Mouse (Mus musculus) kidney, embryonic 16.5 days (tissue): ENCODE results near the gene Tnrc6c. TPM values are rescaled to one million over a fixed set of nuclear protein-coding genes. Genes with fewer than 3 reads are reported as not detected.

Experiments used
- ATAC-seq: fragments of 200-750 bp; cut with Nextera tagmentation; 2 replicates; pipeline ENCODE4 v1.8.0; 2017; ENCODE audit warnings: moderate TSS enrichment; ENCODE audit not compliant: low FRiP score, low TSS enrichment
- H3K27ac ChIP-seq: fragments of 300-500 bp; sonication (generic); 2 replicates; pipeline ENCODE4 v1.5.1; 2014; ENCODE audit warnings: low read length
- H3K27me3 ChIP-seq: fragments of 300-500 bp; sonication (generic); 2 replicates; pipeline ENCODE4 v1.6.1; 2014; ENCODE audit warnings: low read length, control low read depth, mixed read lengths; ENCODE audit not compliant: insufficient read depth
- H3K36me3 ChIP-seq: fragments of 300-500 bp; sonication (generic); 2 replicates; pipeline ENCODE4 v1.6.1; 2014; ENCODE audit warnings: low read length, control low read depth, mixed read lengths; ENCODE audit not compliant: insufficient read depth
- H3K4me1 ChIP-seq: fragments of 300-500 bp; sonication (generic); 2 replicates; pipeline ENCODE4 v1.6.1; 2014; ENCODE audit warnings: low read length, control low read depth, mixed read lengths; ENCODE audit not compliant: insufficient read depth
- H3K4me2 ChIP-seq: fragments of 300-500 bp; sonication (generic); replicated peaks from 2 replicates; pipeline ENCODE4 v1.6.1; 2014; ENCODE audit warnings: low read depth, low read length
- H3K4me3 ChIP-seq: fragments of 300-500 bp; sonication (generic); 2 replicates; pipeline ENCODE4 v1.5.1; 2014; ENCODE audit warnings: mild to moderate bottlenecking, low read length
- H3K9ac ChIP-seq: fragments of 300-500 bp; sonication (generic); replicated peaks from 2 replicates; pipeline ENCODE4 v1.6.1; 2014; ENCODE audit warnings: low read length
- H3K9me3 ChIP-seq: fragments of 300-500 bp; sonication (generic); 2 replicates; pipeline ENCODE4 v1.6.1; 2016; ENCODE audit warnings: low read length, control low read depth
- WGBS: fragments of 180-500 bp; shearing (Covaris S2); extraction: QIAGEN DNeasy Blood & Tissue Kit; methylation state at CpG from one replicate; pipeline ENCODE4 v1.1.7; 2014; 5-methylcytosine and 5-hydroxymethylcytosine counted together
- polyA plus RNA-seq: library from polyadenylated mRNA; unstranded; fragments of >200 nt; fragmentation: Nextera tagmentation; extraction: Ambion mirVana; gene quantifications from 2 replicates; pipeline ENCODE4 v1.2.1, GENCODE M21; 2015

Gene Tnrc6c
- polyA plus RNA-seq, 1 experiment from 2014 or later, result 9.1 TPM

DNA sequence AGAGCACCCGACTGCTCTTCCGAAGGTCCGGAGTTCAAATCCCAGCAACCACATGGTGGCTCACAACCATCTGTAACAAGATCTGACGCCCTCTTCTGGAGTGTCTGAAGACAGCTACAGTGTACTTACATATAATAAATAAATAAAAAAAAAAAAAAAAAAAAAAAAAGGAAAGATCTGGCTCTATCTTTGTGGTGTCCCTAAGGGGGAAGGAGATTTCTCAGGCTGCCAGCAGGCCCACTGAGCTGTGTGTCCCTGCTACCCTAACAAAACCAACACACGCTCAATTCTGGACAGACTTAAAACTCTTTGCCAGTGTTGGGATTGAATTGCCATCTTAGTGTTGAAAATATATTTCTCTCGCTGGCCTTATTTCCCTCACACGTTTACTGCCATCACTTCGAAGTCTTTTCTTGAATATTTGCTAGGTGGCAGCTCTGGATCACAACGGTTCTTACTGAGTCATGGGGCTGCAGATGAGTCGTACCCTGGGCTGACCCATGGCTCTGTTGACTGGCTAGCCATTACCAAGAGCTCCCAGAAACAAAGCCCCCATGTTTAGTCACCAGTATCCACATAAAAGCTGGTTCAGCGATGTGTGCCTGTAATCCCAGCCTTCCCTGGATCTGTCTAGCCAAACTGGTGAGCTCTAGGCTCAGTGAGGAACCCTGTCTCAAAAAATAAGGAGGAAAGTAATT, 23.1 kb upstream of the Tnrc6c start:
- no peak overlapping the region for H3K4me2 ChIP-seq
- no peaks in the 10 kb centered on the region for H3K9me3 ChIP-seq
- H3K27me3 ChIP-seq, result peaks cover 29% of the 10 kb centered on the region
- H3K27ac ChIP-seq, result no peak overlapping the region
- no peak for ATAC-seq
- H3K36me3 ChIP-seq, result no peaks in the 10 kb centered on the region
- H3K4me3 ChIP-seq, result no peak overlapping the region
- peaks cover 3% of the 10 kb centered on the region; the same call in 1 of the 2 replicates for H3K4me1 ChIP-seq
- 95% methylated on average over 10 of the region's 11 CpGs for WGBS
- H3K9ac ChIP-seq, result no peak overlapping the region

GRCm38 (mm10) chr11:117633310-117633709, 20.8 kb upstream of the Tnrc6c start:
- Histone ChIP-seq H3K27ac (no peak overlapping the region), H3K9me3 (no peaks in the 10 kb centered on the region), H3K9ac (no peak overlapping the region), H3K4me2 (no peak overlapping the region), H3K4me3 (no peak overlapping the region), H3K36me3 (no peaks in the 10 kb centered on the region), H3K27me3 (peaks cover 11% of the 10 kb centered on the region), H3K4me1 (peaks cover 2% of the 10 kb centered on the region; the same call in 1 of the 2 replicates)
- ATAC-seq, result no peak
- 87% methylated on average over 3 of the region's 3 CpGs for WGBS

DNA sequence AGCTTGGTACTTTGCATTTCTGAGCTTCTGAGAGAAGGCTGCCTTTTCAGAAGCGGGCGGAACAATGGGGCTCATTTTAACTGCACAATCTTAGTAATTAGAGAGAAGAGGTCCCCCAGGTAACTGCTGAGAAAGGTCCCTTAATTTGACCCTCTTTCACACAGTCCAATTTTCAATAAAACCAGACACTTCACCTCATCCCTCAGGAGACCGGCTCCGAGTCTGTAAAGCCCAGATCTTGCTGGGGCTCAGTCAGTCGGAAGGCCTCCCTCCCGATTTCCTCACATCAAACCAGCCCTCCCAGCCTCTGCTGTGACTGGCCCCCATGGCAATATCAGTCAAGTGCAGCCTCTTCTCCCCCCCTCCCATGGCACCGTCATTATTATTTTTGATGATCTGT, 15.7 kb upstream of the Tnrc6c start:
- no peak for ATAC-seq
- H3K4me1 ChIP-seq, result no peaks in the 10 kb centered on the region
- no peak overlapping the region for H3K4me2 ChIP-seq
- H3K27ac ChIP-seq, result no peak overlapping the region
- H3K27me3 ChIP-seq, result no peaks in the 10 kb centered on the region; the same call in 1 of the 2 replicates
- no peaks in the 10 kb centered on the region for H3K9me3 ChIP-seq
- 53% methylated on average over 7 of the region's 7 CpGs for WGBS
- H3K9ac ChIP-seq, result no peak overlapping the region
- H3K36me3 ChIP-seq, result no peaks in the 10 kb centered on the region
- no peak overlapping the region for H3K4me3 ChIP-seq

DNA sequence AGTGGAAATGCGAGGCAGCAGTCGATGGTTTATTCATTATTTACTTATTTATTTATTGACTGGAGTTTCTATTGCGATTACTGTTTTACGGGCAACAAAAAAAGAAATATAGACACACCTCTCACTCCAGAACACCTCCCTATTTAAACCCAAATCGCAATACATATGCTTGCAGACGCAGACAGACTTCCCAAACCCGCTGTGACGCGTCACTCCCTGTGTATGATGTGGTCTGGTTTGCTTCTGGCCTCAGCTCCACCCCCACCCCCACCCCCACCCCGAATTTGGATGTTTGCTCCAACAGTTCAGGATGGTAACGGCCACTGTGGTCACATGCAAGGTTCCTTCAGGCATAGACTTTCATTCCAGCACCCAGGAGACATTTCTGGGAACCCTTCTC, 15.3 kb upstream of the Tnrc6c start:
- Histone ChIP-seq H3K4me2 (no peak overlapping the region), H3K27me3 (no peaks in the 10 kb centered on the region; the same call in 1 of the 2 replicates), H3K4me1 (no peaks in the 10 kb centered on the region), H3K4me3 (no peak overlapping the region), H3K9me3 (no peaks in the 10 kb centered on the region), H3K9ac (no peak overlapping the region), H3K27ac (no peak overlapping the region), H3K36me3 (no peaks in the 10 kb centered on the region)
- no peak for ATAC-seq
- 70% methylated on average over 11 of the region's 11 CpGs for WGBS

DNA sequence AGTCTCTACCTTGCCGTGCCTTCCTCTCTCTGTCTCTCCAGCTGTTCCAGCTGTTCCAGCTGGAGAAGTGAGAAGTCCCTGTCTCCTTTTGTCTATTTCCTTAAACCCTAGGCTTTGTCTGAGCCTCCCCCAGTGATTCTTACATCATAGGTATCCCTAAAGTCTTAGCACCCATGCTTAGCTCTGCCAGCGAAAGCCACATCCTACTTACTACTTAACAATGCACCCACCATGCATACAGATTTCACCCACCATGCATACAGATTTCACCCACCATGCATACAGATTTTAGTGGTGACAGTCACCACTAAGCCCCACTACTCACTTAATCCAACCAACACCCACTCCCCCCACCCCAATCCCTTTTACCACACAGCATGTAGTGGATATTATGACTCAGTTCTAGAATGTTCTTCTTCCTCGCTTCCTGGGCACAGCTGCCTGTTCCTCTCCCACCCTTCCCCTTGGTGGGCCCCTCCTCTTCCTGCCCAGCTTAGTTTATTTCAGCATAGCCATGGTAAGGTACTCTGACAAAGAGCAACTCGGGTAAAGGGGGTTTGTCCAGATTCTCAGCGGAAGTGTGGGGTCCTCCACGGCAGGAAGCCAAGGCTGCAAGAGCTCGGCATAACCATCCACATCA, 14.6 kb upstream of the Tnrc6c start:
- H3K4me3 ChIP-seq, result no peak overlapping the region
- no peaks in the 10 kb centered on the region for H3K9me3 ChIP-seq
- H3K27me3 ChIP-seq, result no peaks in the 10 kb centered on the region; the same call in 1 of the 2 replicates
- 71% methylated on average over 7 of the region's 7 CpGs for WGBS
- no peaks in the 10 kb centered on the region for H3K4me1 ChIP-seq
- H3K36me3 ChIP-seq, result no peaks in the 10 kb centered on the region
- no peak overlapping the region for H3K9ac ChIP-seq
- no peak for ATAC-seq
- H3K4me2 ChIP-seq, result no peak overlapping the region
- no peak overlapping the region for H3K27ac ChIP-seq

DNA sequence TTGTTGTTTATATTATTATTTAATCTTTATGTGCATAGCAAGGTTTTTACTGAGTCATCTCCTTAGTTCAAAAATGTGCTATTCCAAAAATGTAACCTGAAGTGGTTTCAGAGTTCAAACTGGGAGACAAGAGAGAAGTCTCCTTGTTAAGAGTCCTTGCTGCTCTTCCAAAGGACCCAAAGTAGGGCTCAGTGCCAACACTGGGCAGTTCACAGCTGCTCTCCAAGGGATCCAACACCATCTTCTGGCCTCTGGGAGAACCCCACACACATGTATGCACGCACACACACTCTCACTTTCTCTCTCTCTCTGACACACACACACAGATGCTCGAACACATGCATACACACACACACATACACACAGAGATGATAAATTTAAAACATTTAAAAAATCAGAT, 11.9 kb upstream of the Tnrc6c start:
- Histone ChIP-seq H3K36me3 (no peaks in the 10 kb centered on the region), H3K9ac (no peak overlapping the region), H3K4me1 (no peaks in the 10 kb centered on the region), H3K9me3 (no peaks in the 10 kb centered on the region), H3K27me3 (no peaks in the 10 kb centered on the region; the same call in 1 of the 2 replicates), H3K4me3 (no peak overlapping the region), H3K27ac (no peak overlapping the region), H3K4me2 (no peak overlapping the region)
- WGBS, result 87% methylated on average over 2 of the region's 2 CpGs
- no peak for ATAC-seq

- no peak overlapping the region for H3K9ac ChIP-seq
- no peaks in the 10 kb centered on the region for H3K36me3 ChIP-seq
- WGBS, result 48% methylated on average over 10 of the region's 10 CpGs
- H3K4me1 ChIP-seq, result no peaks in the 10 kb centered on the region
- no peak overlapping the region for H3K27ac ChIP-seq
- no peak overlapping the region for H3K4me2 ChIP-seq
- H3K4me3 ChIP-seq, result no peak overlapping the region
- no peaks in the 10 kb centered on the region for H3K9me3 ChIP-seq
- no peak for ATAC-seq
- no peaks in the 10 kb centered on the region; the same call in 1 of the 2 replicates for H3K27me3 ChIP-seq
These were observed 10.8 kb upstream of the Tnrc6c start for GRCm38 (mm10) chr11:117643240-117643639.

- H3K27ac ChIP-seq, result no peak overlapping the region
- WGBS, result 78% methylated on average over 4 of the region's 4 CpGs
- no peaks in the 10 kb centered on the region for H3K9me3 ChIP-seq
- peaks cover 4% of the 10 kb centered on the region for H3K27me3 ChIP-seq
- no peaks in the 10 kb centered on the region for H3K36me3 ChIP-seq
- H3K4me2 ChIP-seq, result no peak overlapping the region
- H3K4me1 ChIP-seq, result no peaks in the 10 kb centered on the region
- no peak for ATAC-seq
- no peak overlapping the region for H3K4me3 ChIP-seq
- H3K9ac ChIP-seq, result no peak overlapping the region
These were observed 7.3 kb upstream of the Tnrc6c start for GRCm38 (mm10) chr11:117646786-117647185.

DNA sequence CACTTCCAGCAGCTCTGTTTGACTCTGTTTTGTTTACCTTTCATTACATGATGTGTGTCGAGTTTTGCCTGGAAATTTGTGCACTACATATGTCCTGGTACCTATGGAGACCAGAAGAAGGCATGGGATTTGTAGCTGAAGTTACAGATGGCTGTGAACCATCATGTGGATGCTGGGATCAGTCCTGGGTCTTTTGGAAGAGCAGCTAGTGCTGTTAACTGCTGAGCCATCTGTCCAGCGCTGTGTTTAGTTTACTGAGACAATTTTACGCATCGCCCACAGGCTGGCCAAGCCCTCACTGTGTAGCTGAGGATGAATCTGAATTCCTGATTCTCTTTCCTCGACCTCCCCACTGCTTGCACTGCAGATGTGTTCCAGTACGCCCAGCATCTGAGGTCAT, 6.1 kb upstream of the Tnrc6c start:
- Histone ChIP-seq H3K36me3 (no peaks in the 10 kb centered on the region), H3K4me3 (no peak overlapping the region), H3K27me3 (peaks cover 16% of the 10 kb centered on the region), H3K27ac (no peak overlapping the region), H3K4me1 (peaks cover under 1% of the 10 kb centered on the region; the same call in 1 of the 2 replicates), H3K9me3 (no peaks in the 10 kb centered on the region), H3K4me2 (no peak overlapping the region), H3K9ac (no peak overlapping the region)
- WGBS, result 76% methylated on average over 6 of the region's 6 CpGs
- no peak for ATAC-seq
